Mouse (Mus musculus): Measurements from ENCODE around the gene Rb1. TPM values are rescaled to one million over a fixed set of nuclear protein-coding genes. Genes with fewer than 3 reads are reported as not detected.

The Rb1 gene
- 11.5 and 13.8 TPM in 2 replicates for polyA plus RNA-seq (2015; fragmentation: Nextera tagmentation; extraction: Ambion mirVana)

DNA sequence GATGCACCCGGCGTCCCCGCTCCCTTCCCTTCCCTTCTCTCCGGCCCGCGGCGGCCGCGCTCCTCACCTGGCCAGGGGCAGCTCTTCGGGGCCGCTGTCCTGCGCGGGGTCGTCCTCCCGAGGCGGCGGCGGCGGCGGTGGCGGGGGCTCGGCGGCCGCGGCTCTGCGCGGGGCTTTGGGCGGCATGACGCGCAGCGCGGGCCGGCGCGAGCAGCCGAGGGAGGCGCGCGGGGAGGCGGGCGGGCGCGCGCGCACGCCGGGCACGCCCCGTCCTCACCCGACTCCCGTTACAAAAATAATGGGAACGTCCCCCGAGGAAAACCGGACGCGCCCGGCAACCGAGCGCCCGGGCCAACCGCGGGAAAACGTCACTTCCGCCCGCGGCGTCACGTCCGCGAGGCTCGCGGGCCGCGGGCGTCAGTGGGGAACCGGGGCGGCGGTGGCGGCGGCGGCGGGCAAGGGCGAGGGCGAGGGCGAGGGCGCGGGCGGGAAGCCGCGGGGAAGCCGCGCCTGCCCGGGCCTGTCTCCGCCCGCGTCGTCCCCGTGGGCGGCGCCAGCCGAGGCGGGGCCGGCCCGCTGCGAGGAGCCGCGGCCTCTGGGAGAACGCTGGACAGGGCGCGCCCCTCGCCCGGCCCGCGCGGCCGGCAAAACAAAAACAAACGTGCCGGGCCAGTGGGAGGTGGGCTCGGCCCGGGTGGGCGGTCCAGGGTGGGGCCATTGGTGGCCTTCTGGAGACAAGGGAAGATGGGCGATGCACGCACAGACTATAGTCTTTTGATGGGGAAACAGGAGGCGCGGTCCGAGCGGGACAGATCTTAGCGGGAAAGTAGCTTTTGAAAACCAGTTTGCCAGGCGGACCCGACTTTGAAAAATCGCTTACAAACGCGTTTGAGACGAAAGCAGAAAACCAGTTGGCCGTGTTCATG is at the start of gene Rb1:
TSS of gene Rb1 (minus strand) at position 367 of the 926 bp plus-strand sequence.

DNA sequence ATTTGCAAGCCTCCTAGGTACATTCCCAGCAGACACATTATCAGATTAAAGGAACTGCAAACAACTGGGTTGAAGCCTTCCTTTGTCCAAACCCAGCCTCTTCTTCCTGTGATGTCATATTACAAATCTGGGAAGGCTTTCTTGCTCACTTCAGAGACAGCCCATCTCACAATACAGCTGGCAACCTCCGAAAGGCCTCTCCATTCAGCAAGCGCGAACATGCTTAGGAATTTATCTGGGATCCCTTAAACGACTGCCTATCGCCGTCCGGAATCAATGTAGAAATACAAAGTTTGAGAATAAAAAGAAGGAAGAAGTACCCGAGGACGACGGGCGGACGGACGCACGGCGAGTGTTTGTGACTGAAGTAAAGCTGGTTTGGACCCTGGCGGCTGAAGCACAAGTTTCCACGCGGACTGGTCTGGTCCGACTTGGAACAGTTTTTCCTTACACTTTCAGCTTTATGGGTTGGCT is 87.7 kb downstream of the Rb1 start, which contains the start of gene Lpar6:
TSS of gene Lpar6 (plus strand) at position 48 of the 474 bp plus-strand sequence.

Small RNAs within 50 kb of the gene (microRNA-seq; reads per million reads assigned to microRNA genes)
- not detected for gene Mir687 (ENCODE audit: borderline replicate concordance, insufficient number of aligned reads)

Other genes with a start within 250 kb of the Rb1 start
- 54.2 and 58.3 TPM in 2 replicates for gene Rcbtb2, start 202.8 kb downstream of the Rb1 start, polyA plus RNA-seq (2015; fragmentation: Nextera tagmentation; extraction: Ambion mirVana)
- 6.5 and 8.9 TPM in 2 replicates for gene Lpar6, start 87.9 kb downstream of the Rb1 start, polyA plus RNA-seq (2015; fragmentation: Nextera tagmentation; extraction: Ambion mirVana)
- 1,314 and 1,598 TPM in 2 replicates for gene Itm2b, start 59.5 kb upstream of the Rb1 start, polyA plus RNA-seq (2015; fragmentation: Nextera tagmentation; extraction: Ambion mirVana)
- 45.0 and 58.2 TPM in 2 replicates for gene Med4, start 184.2 kb upstream of the Rb1 start, polyA plus RNA-seq (2015; fragmentation: Nextera tagmentation; extraction: Ambion mirVana)
- 172 and 221 TPM in 2 replicates for gene Sucla2, start 199.5 kb upstream of the Rb1 start, polyA plus RNA-seq (2015; fragmentation: Nextera tagmentation; extraction: Ambion mirVana)
- 4.1 and 4.9 TPM in 2 replicates for gene Nudt15, start 222.4 kb upstream of the Rb1 start, polyA plus RNA-seq (2015; fragmentation: Nextera tagmentation; extraction: Ambion mirVana)

Data from adrenal gland, postnatal 0 days (tissue).